Mouse (Mus musculus): Measurements from ENCODE around the gene Zbed6. TPM values are rescaled to one million over a fixed set of nuclear protein-coding genes. Genes with fewer than 3 reads are reported as not detected.

Gene Zbed6
- total and polyA plus RNA-seq, 3 experiments, result 1.7 to 5.3 (median 2.9) TPM

DNA sequence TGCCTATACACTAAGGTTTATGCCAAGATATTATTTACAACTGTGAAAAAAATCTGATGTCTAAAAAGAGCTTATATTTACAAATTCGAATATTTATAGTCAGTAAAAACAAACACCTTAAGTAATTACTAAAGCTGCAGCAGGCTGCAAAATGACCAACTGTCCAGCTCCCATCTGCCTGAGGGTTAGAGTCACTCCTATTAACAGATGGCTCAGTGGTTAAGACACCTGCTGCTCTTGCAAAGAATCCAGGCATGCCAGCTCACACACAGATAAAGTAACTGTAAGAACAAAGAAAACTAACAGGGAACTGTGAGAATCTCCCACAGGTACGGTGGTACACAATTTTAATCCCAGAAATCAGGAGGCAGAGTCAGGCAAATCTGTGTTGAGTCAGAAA, 35.6 kb downstream of the Zbed6 start:
- Histone ChIP-seq H3K27me3 (replicated peaks) (no peaks in the 10 kb centered on the region), H3K36me3 (replicated peaks in 1 of 2; ENCODE audit: control insufficient read depth in 1 of 2, insufficient read depth in 1 of 2, low read length in 1 of 2) (peaks cover 68 to 90% of the 10 kb centered on the region in 2 experiments), H3K9me3 (replicated peaks; ENCODE audit: low read length) (no peaks in the 10 kb centered on the region), H3K9ac (ENCODE audit: insufficient read depth, low read depth) (no peak overlapping the region), H3K4me3 (replicated peaks in 1 of 3; ENCODE audit: low read depth in 2 of 3, low read length in 2 of 3, poor library complexity in 1 of 3) (no peak overlapping the region), H3K79me2 (replicated peaks; ENCODE audit: control insufficient read depth, extremely low read depth, insufficient read depth, poor library complexity, severe bottlenecking) (peaks cover 17% of the 10 kb centered on the region), H3K4me1 (ENCODE audit: control insufficient read depth in 1 of 2, insufficient read depth in 2 of 2) (no peaks in the 10 kb centered on the region), H3K4me2 (ENCODE audit: insufficient read depth, low read depth, poor library complexity, severe bottlenecking) (no peak overlapping the region), H3K27ac (ENCODE audit: insufficient read depth, low read depth) (no peak overlapping the region)
- in situ Hi-C loops (cut with MboI; ENCODE audit: low pct_ligation_motif_present, low pct_unique_long_range_greater_than_20kb, low sequenced_read_pairs), result no loop called here
- no peak for DNase-seq (ENCODE audit: extremely low read depth)
- TF ChIP-seq GABPA (IDR thresholded peaks at IDR 0.05; ENCODE audit: insufficient replicate concordance, low read depth, low read length), result no peak
- TF ChIP-seq POLR2AphosphoS2 (IDR thresholded peaks at IDR 0.05; ENCODE audit: low read depth, low read length), result no peak
- TF ChIP-seq PAX5 (IDR thresholded peaks at IDR 0.05; ENCODE audit: low read length), result no peak
- no peak for TF ChIP-seq CTCF (conservative IDR thresholded peaks at IDR 0.05 in 1 of 2, IDR thresholded peaks at IDR 0.05 in 1 of 2; ENCODE audit: low read depth in 2 of 2, low read length in 2 of 2)
- TF ChIP-seq MAX (IDR thresholded peaks at IDR 0.05; ENCODE audit: low read length), result no peak
- no peak for TF ChIP-seq ZMIZ1 (IDR thresholded peaks at IDR 0.05; ENCODE audit: low read depth, low read length)
- no peak for TF ChIP-seq ELF1 (IDR thresholded peaks at IDR 0.05; ENCODE audit: low read depth, low read length)
- no peak for TF ChIP-seq EP300 (IDR thresholded peaks at IDR 0.05; ENCODE audit: low read length)
- TF ChIP-seq ZKSCAN1 (IDR thresholded peaks at IDR 0.05; ENCODE audit: borderline replicate concordance, low read depth, low read length), result no peak
- no peak for TF ChIP-seq ZNF384 (IDR thresholded peaks at IDR 0.05; ENCODE audit: low read depth, low read length)
- no peak for TF ChIP-seq MYC (IDR thresholded peaks at IDR 0.05; ENCODE audit: low read depth, low read length)
- dilution Hi-C loops (cut with MboI; ENCODE audit: extremely low pct_ligation_motif_present, extremely low pct_unique_long_range_greater_than_20kb, low sequenced_read_pairs), result no loop called here

DNA sequence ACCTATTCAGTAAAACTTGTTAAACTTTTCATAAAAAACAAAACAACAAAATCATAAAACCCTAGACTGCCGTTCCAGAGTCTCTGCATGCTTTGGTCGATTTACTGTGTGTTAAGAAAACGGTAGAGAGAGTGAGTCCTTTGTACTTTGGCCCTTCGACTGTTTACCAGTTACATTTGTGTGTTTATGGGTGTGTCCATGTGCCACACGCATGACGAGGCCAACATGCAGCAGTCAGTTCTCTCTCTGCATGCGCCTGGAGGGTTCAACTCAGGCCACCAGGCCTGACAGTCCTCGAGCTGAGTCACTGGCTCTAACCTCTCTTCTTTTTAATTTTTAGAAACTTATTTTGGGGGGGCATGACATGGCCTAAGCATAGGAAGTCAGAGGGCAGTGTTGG, 42.4 kb downstream of the Zbed6 start:
- Histone ChIP-seq H3K9me3 (replicated peaks; ENCODE audit: low read length) (no peaks in the 10 kb centered on the region), H3K79me2 (replicated peaks; ENCODE audit: control insufficient read depth, extremely low read depth, insufficient read depth, poor library complexity, severe bottlenecking) (no peaks in the 10 kb centered on the region), H3K4me2 (ENCODE audit: insufficient read depth, low read depth, poor library complexity, severe bottlenecking) (no peak overlapping the region), H3K4me1 (ENCODE audit: control insufficient read depth in 1 of 2, insufficient read depth in 2 of 2) (no peaks in the 10 kb centered on the region), H3K27me3 (replicated peaks) (no peaks in the 10 kb centered on the region), H3K9ac (ENCODE audit: insufficient read depth, low read depth) (no peak overlapping the region), H3K4me3 (replicated peaks in 1 of 3; ENCODE audit: low read depth in 2 of 3, low read length in 2 of 3, poor library complexity in 1 of 3) (no peak overlapping the region), H3K36me3 (replicated peaks in 1 of 2; ENCODE audit: control insufficient read depth in 1 of 2, insufficient read depth in 1 of 2, low read length in 1 of 2) (peaks cover 28 to 47% of the 10 kb centered on the region in 2 experiments), H3K27ac (ENCODE audit: insufficient read depth, low read depth) (no peak overlapping the region)
- TF ChIP-seq HCFC1 (IDR thresholded peaks at IDR 0.05; ENCODE audit: low read depth, low read length) (no peak), POLR2AphosphoS2 (IDR thresholded peaks at IDR 0.05; ENCODE audit: low read depth, low read length) (peak; percentile 60; the same call in 1 of the 2 replicates), SIN3A (IDR thresholded peaks at IDR 0.05; ENCODE audit: low read length) (no peak)
- DNase-seq (ENCODE audit: extremely low read depth), result no peak
- dilution Hi-C loops (cut with MboI; ENCODE audit: extremely low pct_ligation_motif_present, extremely low pct_unique_long_range_greater_than_20kb, low sequenced_read_pairs), result no loop called here
- in situ Hi-C loops (cut with MboI; ENCODE audit: low pct_ligation_motif_present, low pct_unique_long_range_greater_than_20kb, low sequenced_read_pairs), result loop anchor here (25.0 kb wide), 1 partner anchor 431 kb away; no protein-coding TSS in a partner anchor

DNA sequence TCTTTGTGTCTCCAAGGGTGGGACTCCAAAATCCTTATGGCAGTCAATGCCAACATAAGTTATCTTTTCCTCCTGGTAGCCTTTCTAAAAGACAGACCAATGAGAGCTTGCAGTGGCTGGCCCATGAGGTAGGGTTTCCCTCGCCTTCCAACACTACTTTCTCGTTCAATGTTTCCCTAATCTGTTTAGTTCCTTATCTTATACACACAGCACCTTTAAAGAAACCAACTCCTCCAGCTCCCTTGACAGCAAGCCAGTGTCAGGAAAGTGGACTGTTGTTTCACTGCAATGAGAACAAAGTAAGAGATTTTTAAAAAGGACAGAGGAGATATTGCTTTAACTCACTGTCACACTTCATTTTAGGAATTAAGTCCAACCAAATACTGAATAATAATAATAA, 42.8 kb downstream of the Zbed6 start:
- Histone ChIP-seq H3K36me3 (replicated peaks in 1 of 2; ENCODE audit: control insufficient read depth in 1 of 2, insufficient read depth in 1 of 2, low read length in 1 of 2) (peaks cover 26 to 43% of the 10 kb centered on the region in 2 experiments), H3K9me3 (replicated peaks; ENCODE audit: low read length) (no peaks in the 10 kb centered on the region), H3K79me2 (replicated peaks; ENCODE audit: control insufficient read depth, extremely low read depth, insufficient read depth, poor library complexity, severe bottlenecking) (no peaks in the 10 kb centered on the region), H3K27ac (ENCODE audit: insufficient read depth, low read depth) (no peak overlapping the region), H3K27me3 (replicated peaks) (no peaks in the 10 kb centered on the region), H3K4me3 (replicated peaks in 1 of 3; ENCODE audit: low read depth in 2 of 3, low read length in 2 of 3, poor library complexity in 1 of 3) (no peak overlapping the region), H3K4me2 (ENCODE audit: insufficient read depth, low read depth, poor library complexity, severe bottlenecking) (no peak overlapping the region), H3K9ac (ENCODE audit: insufficient read depth, low read depth) (no peak overlapping the region), H3K4me1 (ENCODE audit: control insufficient read depth in 1 of 2, insufficient read depth in 2 of 2) (no peaks in the 10 kb centered on the region)
- dilution Hi-C loops (cut with MboI; ENCODE audit: extremely low pct_ligation_motif_present, extremely low pct_unique_long_range_greater_than_20kb, low sequenced_read_pairs), result no loop called here
- no peak for DNase-seq (ENCODE audit: extremely low read depth)
- TF ChIP-seq E2F4 (IDR thresholded peaks at IDR 0.05; ENCODE audit: insufficient replicate concordance, low read depth, low read length) (no peak), RCOR1 (conservative IDR thresholded peaks at IDR 0.05; ENCODE audit: low read depth, low read length) (no peak), CHD1 (IDR thresholded peaks at IDR 0.05; ENCODE audit: low read depth, low read length) (no peak), ETS1 (conservative IDR thresholded peaks at IDR 0.05; ENCODE audit: low read depth, low read length) (no peak), ELF1 (IDR thresholded peaks at IDR 0.05; ENCODE audit: low read depth, low read length) (no peak), ZC3H11A (IDR thresholded peaks at IDR 0.05; ENCODE audit: low read depth, low read length) (no peak), MXI1 (IDR thresholded peaks at IDR 0.05; ENCODE audit: low read depth, low read length) (no peak), IRF4 (IDR thresholded peaks at IDR 0.05; ENCODE audit: low read depth, low read length) (no peak), KAT2A (IDR thresholded peaks at IDR 0.05; ENCODE audit: insufficient replicate concordance, low read length) (no peak), USF1 (IDR thresholded peaks at IDR 0.05; ENCODE audit: low read depth, low read length) (no peak), RAD21 (IDR thresholded peaks at IDR 0.05; ENCODE audit: low read depth, low read length) (no peak), ZMIZ1 (IDR thresholded peaks at IDR 0.05; ENCODE audit: low read depth, low read length) (no peak), POLR2AphosphoS2 (IDR thresholded peaks at IDR 0.05; ENCODE audit: low read depth, low read length) (no peak), CHD2 (IDR thresholded peaks at IDR 0.05; ENCODE audit: low read length) (no peak)
- in situ Hi-C loops (cut with MboI; ENCODE audit: low pct_ligation_motif_present, low pct_unique_long_range_greater_than_20kb, low sequenced_read_pairs), result loop anchor here (25.0 kb wide), 1 partner anchor 431 kb away; no protein-coding TSS in a partner anchor

All from CH12.LX (cell line).